Mouse (Mus musculus) lung, embryonic 16.5 days (tissue): ENCODE results near the gene Retreg1. TPM values are rescaled to one million over a fixed set of nuclear protein-coding genes. Genes with fewer than 3 reads are reported as not detected.
A peak's percentile ranks its signal among the peaks of the same experiment; 100 is the strongest.

ENCODE experiments used
- ATAC-seq: fragments of 200-750 bp; cut with Nextera tagmentation; 2 replicates; pipeline ENCODE4 v1.8.0; 2017; ENCODE audit warnings: low read depth, mild to moderate bottlenecking, moderate library complexity
- H3K27ac ChIP-seq: fragments of 300-500 bp; sonication (generic); 2 replicates; pipeline ENCODE4 v1.5.1; 2014; ENCODE audit warnings: mild to moderate bottlenecking, control low read depth, low read length
- H3K27me3 ChIP-seq: fragments of 300-500 bp; sonication (generic); 2 replicates; pipeline ENCODE4 v1.6.1; 2014; ENCODE audit warnings: low read depth, low read length, mixed read lengths; ENCODE audit not compliant: control insufficient read depth, insufficient read depth
- H3K36me3 ChIP-seq: fragments of 300-500 bp; sonication (generic); 2 replicates; pipeline ENCODE4 v1.6.1; 2014; ENCODE audit warnings: low read length; ENCODE audit not compliant: control insufficient read depth, insufficient read depth
- H3K4me1 ChIP-seq: fragments of 300-500 bp; sonication (generic); replicated peaks from 2 replicates; pipeline ENCODE4 v1.6.1; 2014; ENCODE audit warnings: low read length, mixed read lengths; ENCODE audit not compliant: control insufficient read depth, insufficient read depth
- H3K4me2 ChIP-seq: fragments of 300-500 bp; sonication (generic); 2 replicates; pipeline ENCODE4 v1.6.1; 2014; ENCODE audit warnings: low read depth, low read length, control low read depth
- H3K4me3 ChIP-seq: fragments of 300-500 bp; sonication (generic); 2 replicates; pipeline ENCODE4 v1.5.1; 2014; ENCODE audit warnings: mild to moderate bottlenecking, low read length, control low read depth
- H3K9ac ChIP-seq: fragments of 300-500 bp; sonication (generic); 2 replicates; pipeline ENCODE4 v1.6.1; 2014; ENCODE audit warnings: low read length, control low read depth
- H3K9me3 ChIP-seq: fragments of 300-500 bp; sonication (generic); 2 replicates; pipeline ENCODE4 v1.6.1; 2016; ENCODE audit warnings: low read length; ENCODE audit not compliant: control insufficient read depth
- WGBS: fragments of 180-500 bp; shearing (Covaris S2); extraction: QIAGEN DNeasy Blood & Tissue Kit; methylation state at CpG from one replicate; pipeline ENCODE4 v1.1.7; 2014; 5-methylcytosine and 5-hydroxymethylcytosine counted together
- polyA plus RNA-seq: library from polyadenylated mRNA; unstranded; fragments of >200 nt; fragmentation: Nextera tagmentation; extraction: Ambion mirVana; gene quantifications from 2 replicates; pipeline ENCODE4 v1.2.1, GENCODE M21; 2015

The Retreg1 gene
- polyA plus RNA-seq, 1 experiment from 2014 or later: 13.6 TPM

DNA sequence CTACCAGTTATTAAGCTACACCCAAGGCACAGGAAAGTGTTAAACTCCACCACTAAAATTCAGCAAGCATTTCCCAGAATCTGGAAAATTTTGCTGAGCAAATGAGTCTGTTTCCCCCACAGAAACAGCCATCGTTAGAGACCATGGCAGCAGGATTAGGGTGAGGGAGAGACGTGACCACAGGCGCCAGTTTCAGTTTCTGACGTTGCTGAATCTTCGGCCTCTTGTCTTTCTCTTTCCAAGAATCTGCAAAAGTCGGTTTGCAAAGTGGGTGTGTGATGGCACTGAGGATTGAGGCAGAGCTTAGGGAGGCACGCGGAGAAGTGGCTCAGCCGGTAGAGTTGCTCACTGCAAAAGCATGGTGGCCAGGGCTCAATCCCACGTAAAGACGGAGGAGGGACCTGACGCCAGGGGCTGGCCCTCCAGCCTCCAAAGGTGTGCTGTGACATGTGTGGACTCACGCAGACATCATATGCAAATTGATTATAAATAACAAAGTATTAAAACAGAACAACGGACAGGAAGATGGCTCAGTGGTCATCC, 41.5 kb downstream of the Retreg1 start:
- Histone ChIP-seq H3K9me3 (no peaks in the 10 kb centered on the region), H3K27ac (no peak overlapping the region), H3K4me2 (no peak overlapping the region), H3K4me1 (peaks cover 11% of the 10 kb centered on the region), H3K9ac (no peak overlapping the region), H3K36me3 (no peaks in the 10 kb centered on the region), H3K27me3 (no peaks in the 10 kb centered on the region), H3K4me3 (no peak overlapping the region)
- WGBS: 61% methylated on average over 14 of the region's 14 CpGs
- no peak for ATAC-seq

DNA sequence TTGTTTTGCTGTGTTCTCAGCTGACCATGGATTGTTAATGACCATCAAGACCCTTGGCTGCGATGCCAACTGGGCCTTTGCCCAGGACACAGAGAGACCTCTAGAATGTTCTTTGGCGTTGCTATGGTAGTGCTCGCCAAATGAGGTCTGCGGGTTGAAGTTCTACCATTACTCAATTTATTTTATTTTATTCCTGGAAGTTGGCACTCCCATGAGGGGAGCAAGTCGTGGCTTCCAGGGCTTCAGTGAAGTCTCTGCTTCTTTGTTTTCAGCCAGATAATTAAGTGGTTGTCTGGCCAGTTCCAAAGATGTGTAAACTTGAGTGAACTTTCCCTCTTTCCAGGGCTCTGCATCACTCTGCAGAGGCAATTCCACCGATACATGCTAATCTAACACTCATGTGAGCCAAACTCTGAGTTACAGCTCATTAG, 43.6 kb downstream of the Retreg1 start:
- no peak overlapping the region for H3K27ac ChIP-seq
- WGBS: 49% methylated on average over 6 of the region's 6 CpGs
- no peak overlapping the region for H3K9ac ChIP-seq
- no peak overlapping the region for H3K4me2 ChIP-seq
- no peaks in the 10 kb centered on the region for H3K9me3 ChIP-seq
- H3K4me3 ChIP-seq: no peak overlapping the region
- H3K27me3 ChIP-seq: no peaks in the 10 kb centered on the region
- peak; percentile 79 for ATAC-seq
- no peaks in the 10 kb centered on the region for H3K36me3 ChIP-seq
- peaks cover 11% of the 10 kb centered on the region for H3K4me1 ChIP-seq

DNA sequence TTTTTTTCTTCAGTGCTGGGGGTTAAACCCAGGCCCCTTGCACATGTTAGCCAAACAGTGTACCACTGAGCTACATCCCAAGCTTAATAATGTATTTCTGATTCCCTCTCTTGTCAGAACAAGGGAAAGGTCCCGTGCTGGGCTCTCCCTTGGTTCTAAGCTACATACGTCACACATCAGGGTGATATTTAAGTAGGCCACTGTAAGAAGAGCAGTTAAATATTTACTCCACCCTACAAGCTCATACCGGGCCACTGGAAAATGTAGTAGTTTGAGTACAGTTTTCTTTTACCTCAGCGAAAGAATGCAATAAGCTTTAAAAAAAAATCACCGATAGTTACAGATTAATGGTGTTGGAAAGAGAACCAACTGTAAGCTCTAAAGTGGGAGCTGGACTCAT, 46.9 kb downstream of the Retreg1 start:
- Histone ChIP-seq H3K4me2 (no peak overlapping the region), H3K9me3 (no peaks in the 10 kb centered on the region), H3K9ac (no peak overlapping the region), H3K27me3 (no peaks in the 10 kb centered on the region), H3K27ac (no peak overlapping the region), H3K4me1 (peaks cover under 1% of the 10 kb centered on the region; the same call in 1 of the 2 replicates), H3K36me3 (no peaks in the 10 kb centered on the region), H3K4me3 (no peak overlapping the region)
- no peak for ATAC-seq
- 64% methylated on average over 5 of the region's 5 CpGs for WGBS

DNA sequence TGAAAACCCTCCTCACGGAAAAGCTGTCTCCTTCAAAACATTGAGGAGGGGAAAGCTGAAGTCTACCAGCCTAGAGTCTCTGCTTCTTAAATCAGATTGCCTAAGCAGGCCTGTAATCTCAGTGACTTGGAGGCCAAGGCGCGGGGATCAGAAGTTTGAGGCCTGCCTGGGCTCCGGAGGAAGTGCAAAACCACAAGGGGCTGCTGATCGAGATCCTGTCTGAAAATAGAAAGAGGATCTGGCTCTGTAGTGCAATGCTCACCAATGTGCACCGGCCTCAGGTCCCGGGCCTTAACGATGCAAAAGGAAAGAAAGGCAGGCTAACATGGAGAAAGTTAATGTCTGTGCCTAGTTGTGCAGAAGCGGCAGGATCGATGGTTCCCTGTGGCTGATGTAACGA, 48.6 kb downstream of the Retreg1 start:
- Histone ChIP-seq H3K9me3 (no peaks in the 10 kb centered on the region), H3K27ac (no peak overlapping the region), H3K9ac (no peak overlapping the region), H3K4me3 (no peak overlapping the region), H3K36me3 (no peaks in the 10 kb centered on the region), H3K4me2 (no peak overlapping the region), H3K4me1 (no peaks in the 10 kb centered on the region), H3K27me3 (no peaks in the 10 kb centered on the region)
- ATAC-seq: no peak
- 78% methylated on average over 11 of the region's 11 CpGs for WGBS

DNA sequence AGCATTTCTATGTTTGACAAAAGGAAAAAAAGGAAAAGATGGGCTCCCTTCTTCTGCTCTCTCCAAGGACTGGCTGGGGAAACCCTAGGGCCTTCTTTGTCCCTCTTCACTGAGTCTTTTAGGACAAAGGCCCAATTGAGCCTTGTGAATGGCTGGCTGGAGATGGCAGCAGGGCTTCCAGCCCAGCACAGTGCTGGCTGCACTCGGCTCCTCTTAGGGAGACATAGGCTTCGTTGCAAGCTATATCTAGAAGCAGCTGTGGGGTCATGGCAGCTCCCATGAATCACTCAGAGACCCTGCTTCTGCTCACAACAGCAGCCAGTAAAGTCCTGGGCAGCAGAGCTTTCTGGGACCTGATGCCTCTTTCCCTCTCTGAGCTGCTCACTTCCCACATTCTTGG, 50.3 kb downstream of the Retreg1 start:
- peak; percentile 59 for ATAC-seq
- WGBS: 36% methylated on average over 2 of the region's 2 CpGs
- no peaks in the 10 kb centered on the region for H3K27me3 ChIP-seq
- H3K36me3 ChIP-seq: no peaks in the 10 kb centered on the region
- H3K27ac ChIP-seq: no peak overlapping the region
- no peaks in the 10 kb centered on the region for H3K9me3 ChIP-seq
- H3K4me1 ChIP-seq: no peaks in the 10 kb centered on the region
- H3K4me3 ChIP-seq: no peak overlapping the region
- H3K4me2 ChIP-seq: no peak overlapping the region
- no peak overlapping the region for H3K9ac ChIP-seq

DNA sequence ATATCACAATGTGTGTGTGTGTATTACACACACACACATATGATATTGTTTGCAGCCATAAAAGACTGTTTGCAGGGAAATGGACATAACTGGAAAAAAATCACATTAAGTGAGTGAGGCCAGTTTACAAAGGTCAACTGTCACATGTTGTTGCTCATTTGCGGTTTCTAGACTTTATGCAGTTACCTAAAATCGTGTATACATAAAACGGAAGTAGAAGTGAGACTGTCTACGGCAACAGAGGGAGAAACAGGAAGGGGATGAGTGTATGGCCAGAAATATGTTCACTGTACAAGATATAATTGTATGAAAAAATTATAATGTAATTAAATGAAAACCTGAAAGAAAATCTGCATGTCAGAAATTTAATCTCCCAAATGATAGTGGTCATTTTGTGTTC, 53.8 kb downstream of the Retreg1 start:
- no peaks in the 10 kb centered on the region for H3K36me3 ChIP-seq
- H3K4me3 ChIP-seq: no peak overlapping the region
- H3K9ac ChIP-seq: no peak overlapping the region
- no peaks in the 10 kb centered on the region for H3K27me3 ChIP-seq
- H3K4me2 ChIP-seq: no peak overlapping the region
- no peaks in the 10 kb centered on the region for H3K9me3 ChIP-seq
- no peak overlapping the region for H3K27ac ChIP-seq
- H3K4me1 ChIP-seq: no peaks in the 10 kb centered on the region
- ATAC-seq: no peak
- 75% methylated on average over 4 of the region's 4 CpGs for WGBS

DNA sequence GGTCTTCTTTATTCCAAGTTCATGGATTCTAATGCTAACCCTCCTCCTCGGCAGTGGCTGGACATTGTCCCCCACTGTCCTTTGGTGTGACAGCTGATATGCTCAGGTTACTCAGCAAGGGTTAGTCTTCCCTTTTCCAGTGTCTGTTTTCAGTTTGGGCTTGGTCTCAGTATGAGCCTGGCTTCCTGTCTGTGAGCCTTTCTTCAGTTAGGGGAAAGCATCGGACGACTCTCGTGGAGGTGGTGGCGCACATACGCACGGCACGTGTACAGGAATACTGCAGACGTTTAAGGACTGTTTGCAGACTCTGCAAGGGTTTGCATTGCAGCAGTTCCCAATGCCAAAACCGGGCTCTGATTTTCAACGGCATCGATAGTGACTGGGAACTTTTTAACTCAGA, 54.6 kb downstream of the Retreg1 start:
- ATAC-seq: no peak
- no peak overlapping the region for H3K9ac ChIP-seq
- 69% methylated on average over 12 of the region's 12 CpGs for WGBS

DNA sequence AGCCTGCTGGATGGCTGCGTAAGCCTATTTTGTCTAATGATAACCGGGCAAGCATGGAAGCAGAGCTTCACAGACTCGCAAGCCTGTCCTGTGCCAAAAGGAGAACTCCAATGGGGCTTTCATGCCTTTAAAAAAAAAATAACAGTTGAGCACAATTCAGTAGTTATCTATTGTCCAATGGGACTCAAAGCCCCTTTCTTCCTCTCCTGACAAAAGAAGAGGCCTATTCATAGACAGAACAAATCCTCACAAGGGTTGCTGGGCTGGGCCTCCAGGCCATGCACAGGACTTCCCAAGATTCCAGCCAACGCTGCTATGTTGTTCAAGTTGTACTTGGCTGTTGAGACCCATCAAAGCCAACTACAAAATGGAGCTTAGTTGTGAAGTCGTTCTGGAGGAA, 56.0 kb downstream of the Retreg1 start:
- Histone ChIP-seq H3K9me3 (no peaks in the 10 kb centered on the region), H3K4me3 (no peak overlapping the region), H3K27me3 (no peaks in the 10 kb centered on the region), H3K4me1 (no peaks in the 10 kb centered on the region), H3K4me2 (no peak overlapping the region), H3K27ac (no peak overlapping the region), H3K9ac (no peak overlapping the region), H3K36me3 (no peaks in the 10 kb centered on the region)
- 78% methylated on average over 5 of the region's 5 CpGs for WGBS
- ATAC-seq: no peak

More for the DNA sequence above, 54.6 kb downstream of the Retreg1 start:
- Histone ChIP-seq H3K4me1 (no peaks in the 10 kb centered on the region), H3K27ac (no peak overlapping the region), H3K4me2 (no peak overlapping the region), H3K4me3 (no peak overlapping the region), H3K27me3 (no peaks in the 10 kb centered on the region), H3K9me3 (no peaks in the 10 kb centered on the region), H3K36me3 (no peaks in the 10 kb centered on the region)

DNA sequence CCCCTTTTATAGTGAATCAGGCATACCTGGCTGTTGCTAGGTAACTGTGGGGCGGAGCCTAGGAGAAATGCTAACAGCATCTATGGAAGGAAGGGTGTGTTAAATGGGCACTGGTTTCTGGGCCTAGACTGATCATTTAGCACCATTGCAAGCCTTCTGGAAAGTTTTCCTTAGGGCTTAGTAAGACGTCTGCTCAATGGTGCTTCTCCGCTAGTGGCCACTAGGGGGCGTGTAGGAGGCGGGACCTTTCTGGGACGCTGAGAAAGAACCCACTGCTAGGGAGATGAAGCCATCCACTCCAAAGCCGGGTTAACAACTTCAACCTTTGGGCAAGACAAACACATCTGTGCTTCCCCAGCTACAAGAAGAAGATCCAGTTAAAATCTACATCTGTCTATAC, 57.6 kb downstream of the Retreg1 start:
- H3K4me3 ChIP-seq: no peak overlapping the region
- no peaks in the 10 kb centered on the region for H3K9me3 ChIP-seq
- no peaks in the 10 kb centered on the region for H3K27me3 ChIP-seq
- no peaks in the 10 kb centered on the region for H3K36me3 ChIP-seq
- no peak overlapping the region for H3K27ac ChIP-seq
- no peaks in the 10 kb centered on the region for H3K4me1 ChIP-seq
- peak; percentile 41; the same call in 1 of the 2 replicates for ATAC-seq
- H3K4me2 ChIP-seq: no peak overlapping the region
- H3K9ac ChIP-seq: no peak overlapping the region
- 6% methylated on average over 7 of the region's 7 CpGs for WGBS
